9 mouse cellular contexts compared by ENCODE assay signal in the genomic region with DNA sequence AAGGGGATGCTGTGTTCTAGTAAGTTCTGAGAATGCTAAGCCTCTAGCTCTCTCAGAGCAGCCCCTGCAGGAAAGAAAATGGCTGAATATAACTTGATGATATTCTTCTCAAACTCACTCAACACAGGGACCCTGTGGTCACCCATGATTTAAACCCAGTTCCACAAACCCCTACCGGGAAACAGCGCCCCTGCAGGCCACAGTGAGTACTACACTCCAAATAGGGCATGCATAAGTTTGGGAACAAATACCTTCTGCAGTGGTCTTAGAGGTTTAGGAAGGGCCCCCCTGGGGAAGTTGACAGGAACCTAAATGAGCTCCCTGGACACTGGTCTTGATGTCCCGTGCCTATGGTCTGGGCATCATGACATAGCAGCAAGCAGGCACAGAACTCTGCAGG. TPM values are rescaled to one million over a fixed set of nuclear protein-coding genes. Genes with fewer than 3 reads are reported as not detected.
DNase-seq lines count a peak whose midpoint lies in the region; ATAC-seq and TF ChIP-seq lines count a peak whose summit lies in the region.
"Had no signal": no experiment of that assay in that cellular context is flagged by ENCODE, and none has a peak within 500 bp of the region (broad histone marks: within the 10 kb centered on the region; RNA-seq: fewer than 3 reads in every experiment).

No protein-coding gene starts in this region.

- DNase-seq in gastrocnemius, postnatal 10 days = peak; percentile 48
- no peak for DNase-seq in gastrocnemius, postnatal 4 days (ENCODE audit: low spot score in 2 of 2)
- DNase-seq in ovary, postnatal 14 days (ENCODE audit: low spot score) = peak; percentile 30
- DNase-seq in ovary, postnatal 10 days (ENCODE audit: low spot score) = no peak
- no peak for DNase-seq in liver, embryonic 14.5 days (ENCODE audit: low read depth in 3 of 3, low spot score in 3 of 3)
- DNase-seq in thymus, postnatal 36 days = peak; percentile 29 to 46
- DNase-seq in urinary bladder, adult 18-20 months (ENCODE audit: low spot score in 2 of 2) = no peak
- DNase-seq in right cerebral cortex, adult 2 months (ENCODE audit: low spot score in 2 of 2) = no peak

- H3K27me3 ChIP-seq in liver, embryonic 14.5 days (ENCODE audit: control insufficient read depth, insufficient read depth, low read length) = no peaks in the 10 kb centered on the region
- H3K27me3 ChIP-seq: heart, embryonic 13.5 days had no signal

- H3K4me2 ChIP-seq in liver, embryonic 14.5 days (ENCODE audit: low read depth) = no peak overlapping the region
- H3K4me2 ChIP-seq: heart, embryonic 13.5 days had no signal

- H3K4me3 ChIP-seq in liver, embryonic 14.5 days (ENCODE audit: insufficient read depth in 1 of 2, low read depth in 2 of 2, low read length in 2 of 2) = no peak overlapping the region
- H3K4me3 ChIP-seq: heart, embryonic 13.5 days had no signal

- peak; percentile 85 for TF ChIP-seq CTCF in liver, embryonic 14.5 days (IDR thresholded peaks at IDR 0.05; ENCODE audit: low read depth)

- no peak for ATAC-seq in liver, embryonic 14.5 days (ENCODE audit: insufficient read depth)

- no peak for TF ChIP-seq EP300 in liver, embryonic 14.5 days (IDR thresholded peaks at IDR 0.05; ENCODE audit: low read depth)

- no peaks in the 10 kb centered on the region for H3K9me3 ChIP-seq in liver, embryonic 14.5 days (ENCODE audit: control insufficient read depth, low read length)
- H3K9me3 ChIP-seq: heart, embryonic 13.5 days had no signal

- H3K4me1 ChIP-seq in liver, embryonic 14.5 days (replicated peaks; ENCODE audit: control insufficient read depth in 2 of 2, insufficient read depth in 2 of 2, low read length in 1 of 2) = no peaks in the 10 kb centered on the region

- H3K9ac ChIP-seq in liver, embryonic 14.5 days (replicated peaks) = no peak overlapping the region
- H3K9ac ChIP-seq: heart, embryonic 13.5 days had no signal

- no peaks in the 10 kb centered on the region for H3K36me3 ChIP-seq in liver, embryonic 14.5 days (replicated peaks; ENCODE audit: control insufficient read depth, insufficient read depth, low read depth)
- H3K36me3 ChIP-seq: heart, embryonic 13.5 days had no signal

- 24% methylated on average over 3 of the region's 3 CpGs for WGBS in liver, embryonic 14.5 days (ENCODE audit: insufficient replicate concordance)

- H3K27ac ChIP-seq in liver, embryonic 14.5 days = no peak overlapping the region
- H3K27ac ChIP-seq: heart, embryonic 13.5 days had no signal

RNA-seq across cellular contexts. Expression of a gene that starts 19.3 kb away (rescaled TPM):
- 1 to 10 TPM; 6.2 to 6.6 TPM for total RNA-seq in gastrocnemius, postnatal 10 days (2021)
- 10 to 100 TPM in 1 of 2 experiments, 1 to 10 TPM in 1; 8.7 to 10.6 TPM for total RNA-seq in gastrocnemius, postnatal 4 days (2021)
- 0.25 and 0.36 TPM in 2 replicates for polyA plus RNA-seq in liver, embryonic 14.5 days (2012; rRNA removed)
- polyA plus RNA-seq in liver, embryonic 14.5 days (2014; fragmentation: Nextera tagmentation; extraction: Ambion mirVana) = 0.16 and 0.20 TPM in 2 replicates

Comparison
In these comparisons a context has a peak if more than half of its experiments do, and no peak if none do; other contexts are left out.
1. DNase-seq: peak in gastrocnemius, postnatal 10 days (single experiment), ovary, postnatal 14 days (single experiment) and thymus, postnatal 36 days (2 of 2); none in gastrocnemius, postnatal 4 days (0 of 2), ovary, postnatal 10 days (single experiment), liver, embryonic 14.5 days (0 of 3), urinary bladder, adult 18-20 months (0 of 2) and right cerebral cortex, adult 2 months (0 of 2).